Mouse (Mus musculus): Measurements from ENCODE around the gene Nus1. TPM values are rescaled to one million over a fixed set of nuclear protein-coding genes. Genes with fewer than 3 reads are reported as not detected.

Gene Nus1
- polyA plus RNA-seq, 1 experiment = 7.3 TPM

- no peak for DNase-seq (ENCODE audit: low read depth in 1 of 2, low spot score in 2 of 2)
- no peak overlapping the region for H3K27ac ChIP-seq (ENCODE audit: insufficient read depth, low read length)
- no peaks in the 10 kb centered on the region for H3K27me3 ChIP-seq (ENCODE audit: control insufficient read depth, insufficient read depth, low read length)
- no peak overlapping the region for H3K4me3 ChIP-seq (ENCODE audit: extremely low read depth, insufficient read depth, insufficient read length)
- TF ChIP-seq CTCF (IDR thresholded peaks at IDR 0.05; ENCODE audit: extremely low read depth, insufficient read depth, insufficient read length, insufficient replicate concordance) = no peak
- no peak for TF ChIP-seq POLR2A (IDR thresholded peaks at IDR 0.05; ENCODE audit: low read depth, low read length)
- H3K36me3 ChIP-seq (ENCODE audit: control insufficient read depth, insufficient read depth, low read length) = no peaks in the 10 kb centered on the region
- no peaks in the 10 kb centered on the region for H3K4me1 ChIP-seq (ENCODE audit: control insufficient read depth, insufficient read depth, insufficient read length)
- 69% methylated on average over 7 of the region's 7 CpGs for whole genome bisulfite sequencing
Observed at GRCm38 (mm10) chr10:52463941-52464739, 46.8 kb downstream of the Nus1 start.

GRCm38 (mm10) chr10:52471520-52471919 lies 54.2 kb downstream of the Nus1 start:
- WGBS = 80% methylated on average over 4 of the region's 4 CpGs
- H3K27me3 ChIP-seq (ENCODE audit: control insufficient read depth, insufficient read depth, low read length) = no peaks in the 10 kb centered on the region
- no peak for DNase-seq (ENCODE audit: low read depth in 1 of 2, low spot score in 2 of 2)

More at GRCm38 (mm10) chr10:52471520-52471919, 54.2 kb downstream of the Nus1 start:
- no peak for TF ChIP-seq CTCF (IDR thresholded peaks at IDR 0.05; ENCODE audit: extremely low read depth, insufficient read depth, insufficient read length, insufficient replicate concordance)
- no peak overlapping the region for H3K4me3 ChIP-seq (ENCODE audit: extremely low read depth, insufficient read depth, insufficient read length)
- H3K27ac ChIP-seq (ENCODE audit: insufficient read depth, low read length) = no peak overlapping the region
- H3K4me1 ChIP-seq (ENCODE audit: control insufficient read depth, insufficient read depth, insufficient read length) = no peaks in the 10 kb centered on the region
- H3K36me3 ChIP-seq (ENCODE audit: control insufficient read depth, insufficient read depth, low read length) = no peaks in the 10 kb centered on the region

Other genes starting within 250 kb of the Nus1 start
- not detected in 2 replicates for gene Ros1, start 222.3 kb upstream of the Nus1 start, polyA plus RNA-seq (2012; rRNA removed)
- gene Dcbld1, start 183.9 kb upstream of the Nus1 start, polyA plus RNA-seq (2012; rRNA removed) = 2.0 and 2.2 TPM in 2 replicates
- gene Gm26741, start 58.8 kb upstream of the Nus1 start, polyA plus RNA-seq (2012; rRNA removed) = not detected in 2 replicates
- gene Gopc, start 35.4 kb upstream of the Nus1 start, polyA plus RNA-seq (2012; rRNA removed) = 4.6 and 5.0 TPM in 2 replicates
- gene Nepn, start 28.6 kb upstream of the Nus1 start, polyA plus RNA-seq (2012; rRNA removed) = not detected in 2 replicates

All from spleen, adult 2 months (tissue).